Mouse (Mus musculus) ES-Bruce4 (cell line): ENCODE results near the gene Adar.

ENCODE experiments used
- CTCF ChIP-seq: IDR thresholded peaks from one replicate; pipeline ENCODE4 v1.8.1; 2011; ENCODE audit warnings: low read depth, low read length
- EP300 ChIP-seq: IDR thresholded peaks from 2 replicates; pipeline ENCODE4 v1.6.1; 2011; ENCODE audit warnings: low read depth, low read length; ENCODE audit not compliant: insufficient read depth
- POLR2A ChIP-seq: IDR thresholded peaks from one replicate; pipeline ENCODE4 v1.8.1; 2011; ENCODE audit warnings: low read length; ENCODE audit not compliant: insufficient read depth

- TF ChIP-seq POLR2A, result no peak
- no peak for TF ChIP-seq CTCF
- no peak for TF ChIP-seq EP300
Measured at GRCm38 (mm10) chr3:89732091-89732490, 17.3 kb downstream of the Adar start.
